Mouse (Mus musculus) hindbrain, embryonic 10.5 days (tissue): Measurements from ENCODE around the gene Reps2. TPM values are rescaled to one million over a fixed set of nuclear protein-coding genes. Genes with fewer than 3 reads are reported as not detected.

Source experiments
- polyA plus RNA-seq: library from polyadenylated mRNA; unstranded; fragments of >200 nt; fragmentation: Nextera tagmentation; extraction: Ambion mirVana; gene quantifications from 2 replicates; pipeline ENCODE4 v1.2.1, GENCODE M21; 2016

Reps2 gene
- polyA plus RNA-seq, 1 experiment from 2014 or later: 0.38 TPM

Other genes with a start within 250 kb of the Reps2 start
- 305 and 387 TPM in 2 replicates for gene Rbbp7, start 116.8 kb upstream of the Reps2 start, polyA plus RNA-seq
- gene Txlng, start 185.8 kb upstream of the Reps2 start, polyA plus RNA-seq: 11.2 and 14.2 TPM in 2 replicates
- gene Syap1, start 244.8 kb upstream of the Reps2 start, polyA plus RNA-seq: 22.0 and 25.7 TPM in 2 replicates